Mouse (Mus musculus): ENCODE results near the gene Dazap1. TPM values are rescaled to one million over a fixed set of nuclear protein-coding genes. Genes with fewer than 3 reads are reported as not detected.
A peak's percentile ranks its signal among the peaks of the same experiment; 100 is the strongest.

The Dazap1 gene
- total RNA-seq, 2 experiments from 2014 or later, result 98.9 to 112 TPM

GRCm38 (mm10) chr10:80270734-80271181 is 9.5 kb downstream of the Dazap1 start:
- no peak for DNase-seq (ENCODE audit: low spot score in 2 of 2)

- no peak for DNase-seq (ENCODE audit: low spot score in 2 of 2)
These were observed 10.0 kb downstream of the Dazap1 start for GRCm38 (mm10) chr10:80271186-80271843.

DNA sequence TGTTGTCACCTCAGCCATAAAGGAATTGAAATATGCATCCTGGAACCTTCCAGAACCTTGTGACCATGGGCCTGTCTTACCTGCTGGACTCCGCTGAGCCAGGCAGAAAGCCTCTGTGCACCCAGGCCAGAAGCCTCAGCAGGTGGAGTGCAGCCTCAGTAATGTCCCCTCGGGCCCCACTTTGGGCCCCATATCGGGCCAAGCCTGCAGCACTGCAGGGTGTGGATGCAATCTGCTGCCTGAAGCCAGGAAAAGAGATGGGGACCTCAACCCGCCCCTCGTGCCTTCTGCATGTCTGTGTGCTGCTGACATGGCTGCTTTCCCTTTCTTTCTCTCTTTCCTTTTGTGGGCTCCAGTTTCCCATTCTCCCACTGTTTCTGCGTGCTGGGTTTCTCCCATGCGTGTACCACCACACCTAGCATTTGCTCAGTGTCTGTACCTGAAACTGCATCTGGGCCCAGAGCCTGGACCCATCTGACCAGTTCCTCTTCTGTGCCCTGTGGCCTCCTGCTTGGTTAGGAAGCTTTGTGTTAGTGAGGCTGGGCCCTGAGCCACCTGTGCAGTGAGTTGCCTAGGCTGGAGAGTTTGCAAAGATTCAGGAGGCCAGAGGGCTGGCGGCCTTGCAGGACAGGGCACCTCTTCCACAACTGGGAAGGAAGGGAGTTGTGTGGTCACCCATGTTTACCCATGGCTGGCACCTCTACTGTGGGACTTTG is 10.7 kb downstream of the Dazap1 start:
- DNase-seq (ENCODE audit: low spot score in 2 of 2), result no peak

DNA sequence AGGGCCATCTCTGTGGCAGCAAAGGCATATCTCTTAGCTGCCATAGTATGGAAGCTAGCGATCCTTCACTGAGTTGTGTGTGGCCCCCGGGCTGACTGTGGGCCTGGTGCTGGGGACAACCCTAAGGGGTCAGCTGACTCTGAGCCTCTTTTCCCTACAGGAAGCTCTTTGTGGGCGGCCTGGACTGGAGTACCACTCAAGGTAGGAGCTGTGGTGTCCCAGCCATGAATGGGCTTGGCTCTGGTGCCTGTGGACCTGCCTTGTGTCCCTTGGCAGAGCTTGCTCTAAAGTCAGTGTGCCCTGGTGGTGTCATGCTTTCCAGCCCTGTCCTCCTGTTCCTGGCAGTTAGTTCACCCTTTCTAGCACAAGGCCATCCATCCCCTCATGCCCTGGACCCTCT is 12.6 kb downstream of the Dazap1 start:
- DNase-seq (ENCODE audit: low spot score in 2 of 2), result no peak

DNA sequence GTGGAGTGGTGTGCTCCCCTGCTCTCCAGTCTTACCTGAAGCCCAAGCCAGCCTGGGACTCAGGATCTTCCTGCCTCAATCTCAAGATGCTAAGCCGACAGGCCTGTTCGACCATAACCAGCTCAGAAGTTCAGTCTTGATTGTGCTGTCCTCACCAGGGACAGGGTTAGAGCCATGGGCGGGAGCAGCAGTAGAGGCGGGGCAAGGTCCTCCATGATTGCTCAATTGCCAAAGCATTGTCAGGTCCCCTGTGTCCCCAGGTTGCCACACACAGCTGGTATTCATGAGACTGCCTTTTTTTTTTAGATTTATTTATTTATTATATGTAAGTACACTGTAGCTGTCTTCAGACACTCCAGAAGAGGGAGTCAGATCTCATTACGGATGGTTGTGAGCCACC is 15.0 kb downstream of the Dazap1 start:
- no peak for DNase-seq (ENCODE audit: low spot score in 2 of 2)

- DNase-seq (ENCODE audit: low spot score in 2 of 2), result no peak
These were observed 17.1 kb downstream of the Dazap1 start for GRCm38 (mm10) chr10:80278390-80278789.

GRCm38 (mm10) chr10:80279273-80279672 is 18.0 kb downstream of the Dazap1 start:
- DNase-seq (ENCODE audit: low spot score in 2 of 2), result no peak

- no peak for DNase-seq (ENCODE audit: low spot score in 2 of 2)
These were observed 20.0 kb downstream of the Dazap1 start for GRCm38 (mm10) chr10:80281304-80281703.

DNA sequence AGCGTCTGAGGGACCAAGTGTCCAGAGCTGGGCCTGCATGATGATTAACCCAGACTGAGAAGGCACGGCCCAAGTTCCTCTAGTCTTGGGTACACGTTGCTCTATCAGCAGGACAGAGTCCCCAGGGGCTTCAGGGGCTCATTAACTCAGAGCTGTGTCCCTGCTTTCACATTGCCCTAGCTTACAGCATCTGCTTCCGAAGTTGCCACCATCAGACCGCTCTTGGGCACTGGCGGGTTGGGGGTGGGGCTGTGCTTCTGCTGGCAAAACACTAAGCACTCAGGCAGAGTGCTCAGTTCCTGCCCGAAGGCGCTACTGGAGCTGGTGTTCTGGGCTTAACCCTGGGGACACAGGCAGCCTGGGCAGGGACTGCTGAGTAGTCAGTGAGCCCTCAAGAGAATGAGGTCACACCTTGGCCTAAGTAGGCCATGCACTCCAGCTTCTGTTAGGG is 20.7 kb downstream of the Dazap1 start:
- DNase-seq (ENCODE audit: low spot score in 2 of 2), result no peak

DNA sequence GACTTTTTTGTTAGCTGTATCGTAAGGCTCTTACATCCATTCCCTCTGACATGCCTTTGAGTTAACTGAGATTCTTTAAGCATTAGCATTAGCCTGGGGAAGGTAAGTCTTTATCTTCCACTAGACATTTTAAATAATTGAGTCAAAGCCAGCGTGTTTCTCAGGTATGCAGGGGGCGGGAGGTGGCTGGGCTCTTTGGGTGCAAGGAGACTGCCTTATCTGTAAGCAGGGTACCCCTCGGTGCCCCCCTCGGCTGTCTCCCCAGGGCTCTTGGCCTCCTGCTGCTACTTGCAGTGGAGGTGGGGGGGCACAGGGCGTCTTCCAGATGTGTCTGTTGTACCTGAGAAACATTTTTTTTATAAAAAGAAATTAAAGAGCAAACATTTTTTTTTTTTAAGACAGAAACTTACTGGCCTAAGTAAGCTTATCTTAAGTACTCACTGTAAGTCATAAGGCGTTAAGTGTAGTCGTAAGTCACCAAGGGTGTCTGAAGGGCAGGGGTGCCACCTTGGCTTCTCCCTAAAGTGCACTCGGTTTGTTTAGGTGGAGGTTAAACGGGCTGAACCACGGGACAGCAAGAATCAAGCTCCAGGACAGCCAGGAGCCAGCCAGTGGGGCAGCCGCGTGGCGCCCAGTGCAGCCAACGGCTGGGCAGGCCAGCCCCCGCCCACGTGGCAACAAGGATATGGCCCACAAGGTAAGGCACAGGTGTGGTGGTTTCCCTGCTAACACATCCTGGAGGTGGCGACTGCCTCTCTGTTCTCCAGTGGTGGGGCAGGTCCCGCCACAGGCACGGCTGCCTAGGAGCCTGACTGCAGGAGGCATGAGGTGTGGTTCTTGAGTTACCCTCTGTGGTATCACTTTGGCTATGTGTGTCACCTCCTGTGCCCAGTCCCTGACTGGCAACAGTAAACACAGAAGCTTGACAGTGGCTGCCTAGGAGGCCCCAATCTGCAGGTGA is 21.5 kb downstream of the Dazap1 start:
- no peak for DNase-seq (ENCODE audit: low spot score in 2 of 2)

- DNase-seq (ENCODE audit: low spot score in 2 of 2), result no peak
These were observed 24.2 kb downstream of the Dazap1 start for GRCm38 (mm10) chr10:80285222-80286070.

DNA sequence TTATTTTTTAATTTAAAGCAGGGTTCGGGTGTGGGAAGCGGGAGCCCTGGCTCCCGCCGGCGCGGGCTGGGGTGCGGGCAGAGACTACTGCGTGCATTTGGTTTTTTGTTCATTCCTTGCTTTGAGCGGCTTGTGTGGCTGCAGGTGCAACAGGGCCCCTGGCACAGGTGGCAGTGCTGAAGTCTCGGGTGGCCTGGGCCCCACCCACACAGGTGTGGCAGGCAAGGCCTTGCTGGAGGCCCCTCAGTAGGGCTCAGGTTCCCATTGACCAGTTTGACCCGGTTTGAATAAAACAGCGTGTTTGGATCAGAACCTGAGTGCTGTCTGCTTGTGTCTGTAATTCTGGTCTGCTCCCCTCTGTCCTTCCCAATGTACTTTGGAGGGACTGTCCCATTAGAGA is 26.8 kb downstream of the Dazap1 start:
- DNase-seq (ENCODE audit: low spot score in 2 of 2), result no peak

DNA sequence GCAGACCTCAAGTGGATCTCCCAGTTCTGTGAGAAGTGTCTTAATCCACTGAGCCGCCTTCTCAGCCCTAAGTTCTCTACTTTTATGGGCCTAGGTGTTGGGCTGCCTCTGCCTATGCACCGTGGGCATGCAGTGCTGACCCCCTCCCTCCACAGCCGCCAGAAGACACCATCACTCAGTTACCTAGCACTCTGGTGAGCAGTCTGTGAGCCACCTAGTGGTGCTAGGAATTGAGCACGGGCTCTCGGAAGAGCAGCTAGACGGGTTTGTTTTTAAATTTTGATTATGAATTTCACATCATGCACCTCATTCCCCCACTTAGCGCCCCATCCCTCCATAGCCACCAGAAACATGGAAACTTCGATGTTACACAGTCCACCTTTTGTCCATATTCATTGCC is 27.4 kb downstream of the Dazap1 start:
- no peak for DNase-seq (ENCODE audit: low spot score in 2 of 2)

DNA sequence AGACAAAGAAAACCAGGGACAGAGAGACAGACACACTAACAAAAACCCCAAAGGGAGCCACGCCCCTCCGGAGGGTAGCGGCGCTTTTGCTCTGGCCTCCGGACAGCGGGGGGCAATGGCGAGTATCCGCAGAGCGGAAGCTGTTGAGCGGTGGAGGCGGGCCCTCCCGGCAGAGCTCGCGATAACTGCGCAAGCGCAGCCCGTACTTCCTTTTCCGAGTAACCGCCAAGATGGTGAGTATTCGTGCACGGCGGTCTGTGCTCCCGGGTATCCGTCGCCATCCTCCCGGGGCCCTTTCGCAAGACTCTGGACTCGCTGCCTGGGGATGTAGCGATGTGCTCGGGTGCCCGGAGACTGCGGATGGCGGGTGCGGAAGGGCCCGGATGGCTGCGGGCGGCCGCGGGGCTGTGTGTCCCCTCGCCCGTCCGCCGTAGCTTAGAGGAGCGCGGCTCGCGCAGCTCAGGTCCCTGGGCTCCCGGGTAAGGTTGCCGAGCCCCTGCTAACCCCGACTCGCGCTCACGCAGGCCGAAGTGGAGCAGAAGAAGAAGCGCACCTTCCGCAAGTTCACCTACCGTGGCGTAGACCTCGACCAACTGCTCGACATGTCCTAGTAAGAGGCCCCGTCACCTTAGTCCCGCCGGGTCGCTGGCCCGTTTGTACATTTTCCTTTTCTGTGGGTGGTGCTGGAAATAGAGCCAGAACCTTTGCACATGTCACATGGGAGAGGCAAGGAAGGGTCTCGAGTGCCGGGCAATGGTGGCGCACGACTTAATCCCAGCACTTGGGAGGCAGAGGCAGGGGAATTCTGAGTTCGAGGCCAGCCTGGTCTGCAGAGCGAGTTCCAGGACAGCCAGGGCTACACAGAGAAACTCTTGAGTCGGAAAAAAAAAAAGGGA is 31.2 kb downstream of the Dazap1 start, which contains the start of gene Rps15:
Rps15 (plus strand) TSS at position 203 of the 896 bp plus-strand sequence.
- DNase-seq (ENCODE audit: low spot score in 2 of 2), result peak; percentile 93 to 96

DNA sequence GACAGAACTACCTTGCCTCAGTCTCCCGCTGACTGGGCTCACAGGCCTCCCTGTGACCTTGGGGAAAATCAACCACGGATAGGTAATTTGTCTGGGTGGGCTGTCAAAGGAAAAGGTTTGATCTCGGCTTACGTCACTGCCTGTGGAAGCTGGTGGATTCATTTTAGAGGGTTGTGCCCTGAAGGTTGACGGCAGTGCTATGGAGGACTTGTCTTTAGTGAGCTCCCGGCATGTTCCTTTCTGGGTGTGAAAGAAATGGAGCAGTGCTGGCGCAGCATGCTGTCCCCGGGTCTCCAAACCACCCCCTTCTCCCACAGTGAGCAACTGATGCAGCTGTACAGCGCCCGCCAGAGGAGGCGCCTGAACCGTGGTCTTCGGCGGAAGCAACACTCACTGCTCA is 32.0 kb downstream of the Dazap1 start:
- DNase-seq (ENCODE audit: low spot score in 2 of 2), result no peak

DNA sequence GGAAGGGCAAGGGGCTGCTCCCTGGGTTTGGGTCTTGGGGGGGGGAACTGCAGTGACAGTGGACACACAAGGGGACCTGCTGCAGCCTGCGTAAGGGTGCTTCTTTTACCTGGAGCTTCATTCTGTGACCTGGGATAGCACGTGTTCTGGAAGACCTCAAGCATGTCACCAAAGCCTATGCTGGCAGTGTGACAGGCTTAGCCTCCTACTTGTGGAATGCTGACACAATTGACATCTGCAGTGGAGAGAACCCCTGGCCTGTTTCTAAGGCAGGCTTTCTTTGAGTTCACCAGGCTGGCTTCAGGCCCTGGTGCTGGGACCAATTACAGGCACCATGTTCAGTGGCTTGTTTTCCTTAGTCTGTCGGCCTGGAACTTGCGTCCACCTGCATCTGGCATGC is 33.0 kb downstream of the Dazap1 start:
- DNase-seq (ENCODE audit: low spot score in 2 of 2), result no peak

DNA sequence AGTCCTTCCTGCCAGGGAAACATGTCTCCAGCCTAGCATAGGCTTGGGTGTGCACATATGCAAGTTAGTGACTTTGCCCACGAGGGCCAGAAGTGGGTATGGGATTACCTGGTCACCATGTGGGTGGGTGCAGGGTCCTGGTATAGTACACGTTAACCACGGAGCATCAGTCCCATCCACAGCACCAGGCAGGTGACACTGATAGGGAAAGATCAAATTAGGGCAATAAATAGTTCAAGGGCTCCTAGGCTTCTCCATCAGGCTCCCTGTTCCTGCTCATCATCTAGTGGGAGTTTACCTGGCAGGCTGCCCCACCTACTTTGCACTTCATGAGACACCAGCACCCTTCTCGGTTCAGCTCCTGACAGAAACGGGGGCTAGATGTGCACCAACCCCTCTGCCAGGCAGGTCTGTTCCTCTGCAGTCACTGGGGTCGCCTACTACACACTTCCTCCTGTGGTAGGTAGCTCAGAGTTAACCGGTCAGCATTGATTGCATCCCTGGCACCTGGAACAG is 33.6 kb downstream of the Dazap1 start:
- DNase-seq (ENCODE audit: low spot score in 2 of 2), result no peak

DNA sequence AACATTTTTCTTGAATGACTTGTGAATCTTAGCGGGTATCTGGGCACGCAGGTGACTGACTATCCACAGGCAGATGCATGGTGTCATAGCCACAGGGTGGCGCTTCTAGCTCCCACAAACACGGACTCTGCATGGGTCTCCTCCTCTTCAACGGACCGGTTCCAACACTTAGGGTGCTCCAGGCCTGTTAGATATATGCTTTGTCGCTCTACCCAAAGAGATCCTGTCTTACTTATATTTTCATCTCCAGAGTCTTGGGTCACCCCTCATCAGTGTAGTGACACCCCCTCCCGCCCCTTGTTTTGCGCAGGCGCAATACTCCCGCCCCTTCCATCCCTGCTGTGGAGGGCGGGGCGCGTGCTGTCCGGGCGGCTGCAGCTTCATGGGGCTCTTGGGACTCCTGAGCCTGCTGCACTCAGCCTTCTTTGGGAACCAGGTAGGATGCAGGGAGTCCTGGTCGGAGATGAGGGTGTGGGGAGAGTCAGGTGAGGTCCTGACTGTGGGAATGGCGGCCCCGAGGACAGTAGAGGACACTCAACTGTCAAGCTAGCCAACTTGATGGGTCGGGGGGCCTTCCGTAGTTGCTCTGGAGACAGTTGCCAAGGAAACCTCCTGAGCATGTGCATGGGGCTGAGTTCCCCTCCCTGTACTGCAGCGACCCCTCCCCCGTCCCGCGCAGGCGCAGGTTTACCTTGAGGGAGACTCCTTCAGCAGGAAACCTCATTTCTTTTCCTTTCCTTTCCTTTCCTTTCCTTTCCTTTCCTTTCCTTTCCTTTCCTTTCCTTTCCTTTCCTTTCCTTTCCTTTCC is 34.5 kb downstream of the Dazap1 start, which contains the start of gene Apc2:
Apc2 (plus strand) TSS at position 360 of the 808 bp plus-strand sequence.
- peak in 1 of 2 experiments; percentile 68 for DNase-seq (ENCODE audit: low spot score in 2 of 2)

All from gastrocnemius, postnatal 4 days (tissue).